In genomic region chr19:46224882-46225281, GRCm38 (mm10) we compare ENCODE assay signal across 17 mouse cellular contexts.
DNase-seq lines count a peak whose midpoint lies in the region; ATAC-seq lines count a peak whose summit lies in the region.
"Had no signal": no experiment of that assay in that cellular context is flagged by ENCODE, and none has a peak within 500 bp of the region (broad histone marks: within the 10 kb centered on the region; RNA-seq: fewer than 3 reads in every experiment).

No protein-coding gene starts in this region.

- no peaks in the 10 kb centered on the region for H3K9me3 ChIP-seq in heart, embryonic 10.5 days
- H3K9me3 ChIP-seq in kidney, embryonic 16.5 days (ENCODE audit: low read length), result no peaks in the 10 kb centered on the region
- H3K9me3 ChIP-seq: embryonic facial prominence, embryonic 15.5 days; forebrain, embryonic 13.5 days; hindbrain, embryonic 15.5 days; midbrain, embryonic 13.5 days had no signal

- H3K4me2 ChIP-seq in kidney, embryonic 16.5 days (replicated peaks; ENCODE audit: low read depth, low read length), result no peak overlapping the region
- H3K4me2 ChIP-seq: embryonic facial prominence, embryonic 15.5 days; forebrain, embryonic 13.5 days; hindbrain, embryonic 15.5 days; midbrain, embryonic 13.5 days had no signal

- H3K27me3 ChIP-seq in heart, embryonic 10.5 days (ENCODE audit: insufficient read depth, poor library complexity, severe bottlenecking), result no peaks in the 10 kb centered on the region
- no peaks in the 10 kb centered on the region for H3K27me3 ChIP-seq in kidney, embryonic 16.5 days (ENCODE audit: insufficient read depth, low read length)
- H3K27me3 ChIP-seq: embryonic facial prominence, embryonic 15.5 days; forebrain, embryonic 13.5 days; hindbrain, embryonic 15.5 days; midbrain, embryonic 13.5 days had no signal

- H3K36me3 ChIP-seq in heart, embryonic 10.5 days, result peaks cover 10% of the 10 kb centered on the region; the same call in 1 of the 2 replicates
- H3K36me3 ChIP-seq in kidney, embryonic 16.5 days (ENCODE audit: insufficient read depth, low read length), result no peaks in the 10 kb centered on the region
- H3K36me3 ChIP-seq: hindbrain, embryonic 15.5 days had no signal

- DNase-seq in heart, adult 18-20 months, result peak; percentile 15 to 27
- no peak for DNase-seq in heart, embryonic 10.5 days (ENCODE audit: low spot score)
- DNase-seq in kidney, postnatal 10 days, result peak; percentile 35
- DNase-seq in 3T3-L1 (ENCODE audit: low read depth, low spot score), result peak; percentile 84
- DNase-seq in brain, adult 2 months (ENCODE audit: low read depth, low spot score), result peak; percentile 29
- DNase-seq in spleen, postnatal 14 days (ENCODE audit: low spot score in 2 of 2), result no peak
- no peak for DNase-seq in left cerebral cortex, adult 8-10 months (ENCODE audit: low spot score in 2 of 2)
- DNase-seq: adrenal gland, postnatal 10 days; cerebellum, adult 2 months; kidney, adult 8-10 months; right cerebral cortex, postnatal 25 days had no signal

- WGBS in heart, embryonic 10.5 days, result 75% methylated on average over 2 of the region's 2 CpGs
- 66% methylated on average over 2 of the region's 2 CpGs for WGBS in kidney, embryonic 16.5 days

- H3K27ac ChIP-seq in heart, embryonic 10.5 days, result no peak overlapping the region
- no peak overlapping the region for H3K27ac ChIP-seq in kidney, embryonic 16.5 days (ENCODE audit: low read length)
- H3K27ac ChIP-seq: embryonic facial prominence, embryonic 15.5 days; forebrain, embryonic 13.5 days; hindbrain, embryonic 15.5 days; macrophage; midbrain, embryonic 13.5 days had no signal

- H3K4me1 ChIP-seq in heart, embryonic 10.5 days, result peaks cover 11% of the 10 kb centered on the region; the same call in 1 of the 2 replicates
- 0 out of 2 replicates have a peak, but pooled peaks cover 2% of the 10 kb centered on the region for H3K4me1 ChIP-seq in kidney, embryonic 16.5 days (ENCODE audit: insufficient read depth, low read length)
- H3K4me1 ChIP-seq: midbrain, embryonic 13.5 days had no signal

- H3K9ac ChIP-seq in kidney, embryonic 16.5 days (replicated peaks; ENCODE audit: low read length), result no peak overlapping the region
- H3K9ac ChIP-seq: embryonic facial prominence, embryonic 15.5 days; forebrain, embryonic 13.5 days; hindbrain, embryonic 15.5 days; midbrain, embryonic 13.5 days had no signal

- no peak overlapping the region for H3K4me3 ChIP-seq in heart, embryonic 10.5 days
- no peak overlapping the region for H3K4me3 ChIP-seq in kidney, embryonic 16.5 days (ENCODE audit: low read length)
- H3K4me3 ChIP-seq: embryonic facial prominence, embryonic 15.5 days; forebrain, embryonic 13.5 days; hindbrain, embryonic 15.5 days; midbrain, embryonic 13.5 days had no signal

- ATAC-seq in kidney, embryonic 16.5 days (ENCODE audit: low FRiP score, low TSS enrichment), result no peak
- ATAC-seq: forebrain, embryonic 13.5 days; midbrain, embryonic 13.5 days had no signal

Comparison
In these comparisons a context has a peak if more than half of its experiments do, and no peak if none do; other contexts are left out.
1. DNase-seq: peak in heart, adult 18-20 months (2 of 2), kidney, postnatal 10 days (single experiment), 3T3-L1 (single experiment) and brain, adult 2 months (single experiment); none in heart, embryonic 10.5 days (single experiment), spleen, postnatal 14 days (0 of 2) and left cerebral cortex, adult 8-10 months (0 of 2).